Mouse (Mus musculus): ENCODE results near the gene Hist1h3c.

DNA sequence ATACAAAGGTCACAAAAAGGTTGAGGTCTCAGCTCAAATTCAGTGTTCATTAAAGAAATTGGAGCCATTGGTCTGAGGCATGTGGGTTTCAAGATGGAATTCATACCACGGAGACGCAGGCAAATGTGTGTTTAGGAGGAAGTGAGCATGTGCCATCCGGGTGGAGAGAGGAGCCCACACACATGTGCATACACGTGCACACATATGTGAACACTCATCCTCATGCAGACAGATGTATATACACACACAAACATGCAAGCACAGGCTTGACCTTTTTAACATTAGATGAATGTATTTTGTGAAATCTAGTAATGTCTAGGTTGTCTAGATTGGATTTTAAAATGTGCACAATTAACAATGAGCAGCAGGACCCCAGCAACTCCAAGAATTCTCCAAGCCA, 43.2 kb downstream of the Hist1h3c start:
- TF ChIP-seq CTCF (IDR thresholded peaks at IDR 0.05; ENCODE audit: low read depth, low read length) (no peak), POLR2A (IDR thresholded peaks at IDR 0.05; ENCODE audit: borderline replicate concordance, low read depth, low read length) (no peak)

All from bone marrow macrophage, adult 2 months (primary cell).